Mouse (Mus musculus): ENCODE data around the gene Nr6a1. TPM values are rescaled to one million over a fixed set of nuclear protein-coding genes. Genes with fewer than 3 reads are reported as not detected.

The Nr6a1 gene
- total RNA-seq, 1 experiment: 40.7 TPM

DNA sequence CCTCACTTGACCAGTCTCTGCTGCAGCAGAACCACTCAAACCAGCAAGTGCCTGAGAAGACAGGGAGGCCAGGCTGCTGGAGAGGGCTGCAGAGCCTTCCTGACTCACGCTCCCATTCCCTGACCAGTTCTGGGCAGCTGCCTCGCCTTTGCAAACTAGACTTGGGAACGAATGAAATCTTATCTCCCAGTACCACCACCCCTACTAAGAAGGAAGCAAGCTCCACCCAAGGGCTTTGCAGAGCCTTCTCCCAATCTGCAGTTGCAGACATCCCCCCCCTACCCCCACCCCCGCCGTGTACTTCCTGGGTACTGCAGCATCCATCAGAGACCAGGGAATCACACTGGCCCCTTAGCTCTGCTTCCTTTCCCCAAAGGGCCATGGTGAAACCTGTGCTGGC is 244.4 kb downstream of the Nr6a1 start:
- no peaks in the 10 kb centered on the region for H3K4me1 ChIP-seq (ENCODE audit: control insufficient read depth in 2 of 2, insufficient read depth in 2 of 2, low read length in 2 of 2, poor library complexity in 1 of 2)
- H3K27ac ChIP-seq (ENCODE audit: insufficient read depth, low read depth, low read length, poor library complexity, severe bottlenecking): no peak overlapping the region
- H3K4me3 ChIP-seq (ENCODE audit: insufficient read depth in 1 of 2, low read depth in 1 of 2, low read length in 2 of 2, poor library complexity in 1 of 2, severe bottlenecking in 1 of 2): no peak overlapping the region
- no peak for DNase-seq (ENCODE audit: low read depth, low spot score)
- H3K9me3 ChIP-seq (ENCODE audit: control insufficient read depth, insufficient read depth, low read depth, low read length): no peaks in the 10 kb centered on the region
- no peaks in the 10 kb centered on the region for H3K36me3 ChIP-seq (ENCODE audit: control insufficient read depth, insufficient read depth, low read length, poor library complexity, severe bottlenecking)
- no peak overlapping the region for H3K9ac ChIP-seq (ENCODE audit: insufficient read depth, low read depth, low read length, poor library complexity, severe bottlenecking)
- in situ Hi-C loops (cut with MboI; ENCODE audit: low sequenced_read_pairs in 2 of 2, unreplicated experiment in 2 of 2): no loop called here
- no peak for TF ChIP-seq CHD2 (IDR thresholded peaks at IDR 0.05; ENCODE audit: low read depth, low read length)
- no peak for TF ChIP-seq ZNF384 (IDR thresholded peaks at IDR 0.05; ENCODE audit: low read depth, low read length)
- no peak for TF ChIP-seq ZC3H11A (IDR thresholded peaks at IDR 0.05; ENCODE audit: borderline replicate concordance, low read depth, low read length)
- no peak for TF ChIP-seq HCFC1 (IDR thresholded peaks at IDR 0.05; ENCODE audit: borderline replicate concordance, insufficient read depth, low read length)
- TF ChIP-seq MAFK (IDR thresholded peaks at IDR 0.05; ENCODE audit: insufficient read depth, low read depth, low read length): no peak

DNA sequence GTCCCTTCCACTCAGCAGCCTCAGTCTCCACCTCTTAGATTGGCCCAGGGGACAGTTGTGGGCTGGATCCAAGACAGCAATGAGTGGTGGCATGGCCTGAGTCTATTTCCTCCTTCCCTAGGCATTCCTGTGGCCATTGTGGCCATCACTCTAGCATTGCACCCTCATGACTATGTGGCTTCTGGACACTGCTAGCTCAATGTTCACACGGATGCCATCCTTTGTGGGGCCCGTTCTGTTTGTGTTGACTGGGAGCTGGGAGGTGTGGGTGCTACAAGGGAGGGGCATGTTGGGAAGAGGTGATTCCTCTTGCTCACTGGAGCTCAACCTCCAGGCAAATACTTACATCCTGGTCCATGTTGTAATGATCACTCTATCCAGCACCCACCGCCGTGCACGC is 245.3 kb downstream of the Nr6a1 start:
- in situ Hi-C loops (cut with MboI; ENCODE audit: low sequenced_read_pairs in 2 of 2, unreplicated experiment in 2 of 2): no loop called here
- H3K4me3 ChIP-seq (ENCODE audit: insufficient read depth in 1 of 2, low read depth in 1 of 2, low read length in 2 of 2, poor library complexity in 1 of 2, severe bottlenecking in 1 of 2): no peak overlapping the region
- H3K9ac ChIP-seq (ENCODE audit: insufficient read depth, low read depth, low read length, poor library complexity, severe bottlenecking): no peak overlapping the region
- H3K36me3 ChIP-seq (ENCODE audit: control insufficient read depth, insufficient read depth, low read length, poor library complexity, severe bottlenecking): no peaks in the 10 kb centered on the region
- no peak for TF ChIP-seq HCFC1 (IDR thresholded peaks at IDR 0.05; ENCODE audit: borderline replicate concordance, insufficient read depth, low read length)
- no peak for TF ChIP-seq CHD2 (IDR thresholded peaks at IDR 0.05; ENCODE audit: low read depth, low read length)
- TF ChIP-seq ZNF384 (IDR thresholded peaks at IDR 0.05; ENCODE audit: low read depth, low read length): no peak
- no peak for TF ChIP-seq ZC3H11A (IDR thresholded peaks at IDR 0.05; ENCODE audit: borderline replicate concordance, low read depth, low read length)
- TF ChIP-seq MAFK (IDR thresholded peaks at IDR 0.05; ENCODE audit: insufficient read depth, low read depth, low read length): no peak
- H3K27ac ChIP-seq (ENCODE audit: insufficient read depth, low read depth, low read length, poor library complexity, severe bottlenecking): no peak overlapping the region
- H3K9me3 ChIP-seq (ENCODE audit: control insufficient read depth, insufficient read depth, low read depth, low read length): no peaks in the 10 kb centered on the region
- DNase-seq (ENCODE audit: low read depth, low spot score): no peak
- no peaks in the 10 kb centered on the region for H3K4me1 ChIP-seq (ENCODE audit: control insufficient read depth in 2 of 2, insufficient read depth in 2 of 2, low read length in 2 of 2, poor library complexity in 1 of 2)

DNA sequence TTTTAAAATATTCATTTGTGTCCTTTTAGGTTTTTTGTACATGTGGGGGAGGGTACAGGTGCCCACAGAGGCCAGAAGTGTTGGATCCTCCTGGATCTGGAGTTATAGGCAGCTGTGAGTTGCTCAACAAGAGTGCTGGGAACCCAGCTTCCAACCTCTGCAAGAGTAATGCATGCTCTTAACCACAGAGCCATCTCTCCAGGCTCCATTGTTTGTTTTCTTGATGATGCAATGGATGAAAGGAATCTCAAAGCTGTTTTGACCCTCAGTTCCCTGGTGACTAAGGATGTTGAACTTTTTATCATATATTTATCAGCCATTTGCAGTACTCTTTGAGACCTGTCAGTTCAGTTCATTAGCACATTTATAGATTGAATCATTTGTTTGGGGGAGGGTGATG is 248.5 kb downstream of the Nr6a1 start:
- no peak overlapping the region for H3K9ac ChIP-seq (ENCODE audit: insufficient read depth, low read depth, low read length, poor library complexity, severe bottlenecking)
- H3K9me3 ChIP-seq (ENCODE audit: control insufficient read depth, insufficient read depth, low read depth, low read length): no peaks in the 10 kb centered on the region
- no peaks in the 10 kb centered on the region for H3K36me3 ChIP-seq (ENCODE audit: control insufficient read depth, insufficient read depth, low read length, poor library complexity, severe bottlenecking)
- in situ Hi-C loops (cut with MboI; ENCODE audit: low sequenced_read_pairs in 2 of 2, unreplicated experiment in 2 of 2): no loop called here
- no peak overlapping the region for H3K27ac ChIP-seq (ENCODE audit: insufficient read depth, low read depth, low read length, poor library complexity, severe bottlenecking)
- TF ChIP-seq HCFC1 (IDR thresholded peaks at IDR 0.05; ENCODE audit: borderline replicate concordance, insufficient read depth, low read length): no peak
- no peak for TF ChIP-seq MAFK (IDR thresholded peaks at IDR 0.05; ENCODE audit: insufficient read depth, low read depth, low read length)
- H3K4me1 ChIP-seq (ENCODE audit: control insufficient read depth in 2 of 2, insufficient read depth in 2 of 2, low read length in 2 of 2, poor library complexity in 1 of 2): peaks cover 0 to 6% of the 10 kb centered on the region in 2 experiments; a peak in 1 of 4 replicates
- no peak for DNase-seq (ENCODE audit: low read depth, low spot score)
- no peak overlapping the region for H3K4me3 ChIP-seq (ENCODE audit: insufficient read depth in 1 of 2, low read depth in 1 of 2, low read length in 2 of 2, poor library complexity in 1 of 2, severe bottlenecking in 1 of 2)

DNA sequence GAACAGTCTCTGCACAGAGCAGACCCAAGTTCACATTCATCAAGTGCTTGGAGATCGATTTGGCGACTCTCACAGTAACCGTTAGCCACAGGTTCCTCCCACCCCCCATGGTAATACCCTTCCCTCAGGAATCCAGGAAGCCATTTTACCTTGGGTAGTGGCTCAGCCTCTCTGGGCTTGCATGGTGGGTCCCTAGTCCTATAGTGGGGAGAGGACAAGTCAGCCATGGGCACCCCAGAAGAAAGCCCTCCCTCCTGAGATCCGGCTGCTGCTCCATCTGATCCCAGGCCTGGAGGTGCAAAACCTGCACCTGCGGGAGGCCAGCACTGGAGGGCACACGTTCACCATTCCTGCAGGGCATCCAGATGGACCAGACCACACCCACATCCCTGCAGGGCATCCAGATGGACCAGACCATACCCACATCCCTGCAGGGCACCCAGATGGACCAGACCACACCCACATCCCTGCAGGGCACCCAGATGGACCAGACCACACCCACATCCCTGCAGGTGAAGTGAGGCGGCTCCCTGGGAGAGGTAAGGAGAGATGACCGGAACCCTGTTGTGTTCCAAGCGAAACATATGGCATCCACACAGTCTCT is 252.0 kb downstream of the Nr6a1 start:
- Histone ChIP-seq H3K9ac (ENCODE audit: insufficient read depth, low read depth, low read length, poor library complexity, severe bottlenecking) (no peak overlapping the region), H3K27ac (ENCODE audit: insufficient read depth, low read depth, low read length, poor library complexity, severe bottlenecking) (no peak overlapping the region), H3K36me3 (ENCODE audit: control insufficient read depth, insufficient read depth, low read length, poor library complexity, severe bottlenecking) (no peaks in the 10 kb centered on the region), H3K4me3 (ENCODE audit: insufficient read depth in 1 of 2, low read depth in 1 of 2, low read length in 2 of 2, poor library complexity in 1 of 2, severe bottlenecking in 1 of 2) (no peak overlapping the region), H3K9me3 (ENCODE audit: control insufficient read depth, insufficient read depth, low read depth, low read length) (no peaks in the 10 kb centered on the region), H3K4me1 (ENCODE audit: control insufficient read depth in 2 of 2, insufficient read depth in 2 of 2, low read length in 2 of 2, poor library complexity in 1 of 2) (peaks cover 0 to 11% of the 10 kb centered on the region in 2 experiments; a peak in 2 of 4 replicates)
- no peak for TF ChIP-seq ZNF384 (IDR thresholded peaks at IDR 0.05; ENCODE audit: low read depth, low read length)
- no peak for TF ChIP-seq CHD2 (IDR thresholded peaks at IDR 0.05; ENCODE audit: low read depth, low read length)
- no peak for TF ChIP-seq MAFK (IDR thresholded peaks at IDR 0.05; ENCODE audit: insufficient read depth, low read depth, low read length)
- TF ChIP-seq HCFC1 (IDR thresholded peaks at IDR 0.05; ENCODE audit: borderline replicate concordance, insufficient read depth, low read length): no peak
- no peak for TF ChIP-seq ZC3H11A (IDR thresholded peaks at IDR 0.05; ENCODE audit: borderline replicate concordance, low read depth, low read length)
- no peak for DNase-seq (ENCODE audit: low read depth, low spot score)
- in situ Hi-C loops (cut with MboI; ENCODE audit: low sequenced_read_pairs in 2 of 2, unreplicated experiment in 2 of 2): no loop called here

Other genes with a start within 250 kb of the Nr6a1 start
- 0.13 TPM in 1 of 2 replicates, not detected in the other for gene Nr5a1, start 213.1 kb downstream of the Nr6a1 start, total RNA-seq (2012; rRNA removed)
- 0.27 and 0.37 TPM in 2 replicates for gene Olfml2a, start 4.3 kb upstream of the Nr6a1 start, total RNA-seq (2012; rRNA removed)
- gene Wdr38, start 69.8 kb upstream of the Nr6a1 start, total RNA-seq (2012; rRNA removed): 1.7 and 2.6 TPM in 2 replicates
- gene Arpc5l, start 77.7 kb upstream of the Nr6a1 start, total RNA-seq (2012; rRNA removed): 42.0 and 58.4 TPM in 2 replicates
- gene Rpl35, start 77.9 kb upstream of the Nr6a1 start, total RNA-seq (2012; rRNA removed): 1,385 and 1,524 TPM in 2 replicates
- 7.6 and 9.1 TPM in 2 replicates for gene Golga1, start 137.9 kb upstream of the Nr6a1 start, total RNA-seq (2012; rRNA removed)

All from ES-E14 (cell line).